Mouse (Mus musculus): Measurements from ENCODE around the gene Samd7. TPM values are rescaled to one million over a fixed set of nuclear protein-coding genes. Genes with fewer than 3 reads are reported as not detected.

Samd7 gene
- polyA plus RNA-seq, 1 experiment from 2014 or later, result not detected

DNA sequence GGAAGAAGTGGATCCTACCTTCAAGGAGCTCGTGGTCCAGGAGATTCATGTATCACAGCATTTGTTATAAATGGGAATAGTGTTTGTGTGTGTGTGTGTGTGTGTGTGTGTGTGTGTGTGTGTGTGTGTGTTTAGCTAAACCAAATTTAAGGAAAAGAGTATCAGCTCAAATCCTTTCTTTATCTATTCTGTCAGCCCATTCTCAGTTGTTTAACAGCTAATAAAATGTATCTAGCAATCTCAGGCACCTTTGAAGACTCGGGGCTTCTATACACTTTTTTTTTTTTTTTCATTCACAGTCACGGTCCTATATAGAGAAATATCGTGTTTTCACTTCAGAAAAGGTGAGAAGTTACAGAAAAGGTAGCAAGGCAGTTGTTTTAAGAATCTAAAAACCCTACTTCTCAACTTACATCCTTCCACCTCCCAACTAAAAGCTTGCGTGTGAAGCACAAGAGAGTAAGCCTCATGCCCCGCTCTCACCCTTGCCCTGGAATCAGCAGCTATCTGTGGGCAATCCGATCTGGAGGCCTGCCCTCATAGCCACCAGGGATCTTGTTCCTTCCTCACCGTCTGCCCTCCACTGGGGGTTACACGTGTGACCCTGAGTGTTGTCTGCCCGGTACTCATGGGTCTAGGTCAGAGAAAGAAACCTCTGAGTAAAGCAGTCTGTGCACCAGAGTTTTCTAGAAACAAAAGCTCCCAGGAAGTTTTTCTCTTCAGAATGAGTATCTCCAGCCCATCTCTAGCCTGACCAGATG is 23.8 kb downstream of the Samd7 start:
- H3K27ac ChIP-seq, result no peak overlapping the region
- DNase-seq (ENCODE audit: extremely low spot score, low spot score), result no peak
- H3K4me3 ChIP-seq, result no peak overlapping the region
- H3K27me3 ChIP-seq (ENCODE audit: poor library complexity, severe bottlenecking), result no peaks in the 10 kb centered on the region
- H3K9me3 ChIP-seq, result no peaks in the 10 kb centered on the region
- no peaks in the 10 kb centered on the region for H3K4me1 ChIP-seq
- WGBS, result 74% methylated on average over 10 of the region's 10 CpGs
- no peaks in the 10 kb centered on the region for H3K36me3 ChIP-seq (replicated peaks)

- Histone ChIP-seq H3K4me1 (no peaks in the 10 kb centered on the region), H3K9me3 (no peaks in the 10 kb centered on the region)
- WGBS, result 95% methylated on average over 1 of the region's 1 CpGs
Observed at GRCm38 (mm10) chr3:30771560-30771959, 25.5 kb downstream of the Samd7 start.

DNA sequence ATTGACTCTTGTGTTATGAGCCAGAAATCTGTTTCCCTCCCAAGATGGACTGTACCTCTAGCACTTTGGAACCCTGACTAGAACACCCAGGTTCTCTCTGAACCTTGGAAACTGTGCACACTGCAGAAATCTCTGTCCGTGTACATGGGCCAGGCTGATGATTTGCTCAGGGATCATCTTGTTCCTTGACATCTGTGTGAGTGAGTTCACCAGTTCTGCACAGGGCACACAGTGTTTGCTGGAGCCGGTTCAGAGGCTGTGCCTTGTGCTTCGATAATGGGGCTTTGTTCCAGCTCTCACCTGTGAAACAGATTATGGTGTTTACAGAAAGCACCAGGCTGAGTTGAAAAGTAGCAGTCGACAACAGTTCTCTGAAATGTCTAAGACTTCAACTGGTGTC is 26.5 kb downstream of the Samd7 start:
- no peaks in the 10 kb centered on the region for H3K4me1 ChIP-seq
- WGBS, result 75% methylated on average over 4 of the region's 4 CpGs
- no peaks in the 10 kb centered on the region for H3K9me3 ChIP-seq
- no peak overlapping the region for H3K4me3 ChIP-seq
- no peaks in the 10 kb centered on the region for H3K27me3 ChIP-seq (ENCODE audit: poor library complexity, severe bottlenecking)
- H3K27ac ChIP-seq, result no peak overlapping the region
- no peaks in the 10 kb centered on the region for H3K36me3 ChIP-seq (replicated peaks)
- DNase-seq (ENCODE audit: extremely low spot score, low spot score), result no peak

More at GRCm38 (mm10) chr3:30771560-30771959, 25.5 kb downstream of the Samd7 start:
- H3K27ac ChIP-seq, result no peak overlapping the region
- H3K4me3 ChIP-seq, result no peak overlapping the region
- DNase-seq (ENCODE audit: extremely low spot score, low spot score), result no peak
- no peaks in the 10 kb centered on the region for H3K36me3 ChIP-seq (replicated peaks)
- H3K27me3 ChIP-seq (ENCODE audit: poor library complexity, severe bottlenecking), result no peaks in the 10 kb centered on the region

DNA sequence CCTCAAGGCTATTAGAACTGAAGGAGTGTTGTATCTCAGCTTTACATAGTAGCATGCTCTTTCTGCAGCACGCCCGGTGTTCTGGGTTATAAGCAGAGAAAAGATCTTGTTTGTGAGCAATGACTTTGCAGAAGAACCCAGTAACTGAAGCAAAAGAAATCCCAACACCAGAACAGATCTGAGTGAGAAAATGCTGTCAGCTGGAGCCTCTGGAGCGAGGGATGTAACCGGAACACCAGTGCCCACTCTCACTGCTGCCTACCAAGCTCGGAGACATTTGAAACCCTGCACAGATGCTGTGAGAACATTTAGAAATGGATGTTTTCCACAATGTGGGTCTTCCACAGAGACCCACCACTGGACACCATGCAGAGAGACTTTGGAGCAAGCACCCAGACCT is 28.6 kb downstream of the Samd7 start:
- 96% methylated on average over 5 of the region's 5 CpGs for WGBS
- DNase-seq (ENCODE audit: extremely low spot score, low spot score), result no peak
- H3K27ac ChIP-seq, result no peak overlapping the region
- no peaks in the 10 kb centered on the region for H3K27me3 ChIP-seq (ENCODE audit: poor library complexity, severe bottlenecking)
- H3K36me3 ChIP-seq (replicated peaks), result no peaks in the 10 kb centered on the region
- no peaks in the 10 kb centered on the region for H3K9me3 ChIP-seq
- H3K4me3 ChIP-seq, result no peak overlapping the region
- no peaks in the 10 kb centered on the region for H3K4me1 ChIP-seq

- Histone ChIP-seq H3K4me1 (no peaks in the 10 kb centered on the region), H3K9me3 (no peaks in the 10 kb centered on the region), H3K27me3 (ENCODE audit: poor library complexity, severe bottlenecking) (no peaks in the 10 kb centered on the region), H3K27ac (no peak overlapping the region), H3K4me3 (no peak overlapping the region), H3K36me3 (replicated peaks) (no peaks in the 10 kb centered on the region)
- WGBS, result 75% methylated on average over 5 of the region's 5 CpGs
- DNase-seq (ENCODE audit: extremely low spot score, low spot score), result no peak
Observed at GRCm38 (mm10) chr3:30777984-30778383, 31.9 kb downstream of the Samd7 start.

DNA sequence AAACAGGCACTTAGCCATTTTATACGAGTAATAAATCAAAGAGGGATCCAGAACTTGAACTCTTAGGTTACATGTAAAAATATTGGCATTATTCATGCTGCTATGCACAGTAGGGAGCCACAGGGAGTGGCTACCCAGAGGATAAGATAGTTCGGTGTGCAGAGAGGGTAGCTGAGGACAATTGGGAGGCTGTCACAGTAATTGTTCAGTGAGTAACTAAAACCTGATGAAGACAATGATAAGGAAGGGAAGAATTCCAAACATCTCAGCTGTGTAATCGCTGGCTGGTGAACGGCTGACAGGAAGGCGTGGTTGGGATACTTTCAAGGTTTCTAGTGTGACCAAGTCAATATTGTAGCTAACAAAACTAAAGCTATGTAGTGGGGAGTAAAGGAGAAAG is 42.4 kb downstream of the Samd7 start:
- no peaks in the 10 kb centered on the region for H3K36me3 ChIP-seq (replicated peaks)
- no peak overlapping the region for H3K4me3 ChIP-seq
- no peaks in the 10 kb centered on the region for H3K27me3 ChIP-seq (ENCODE audit: poor library complexity, severe bottlenecking)
- peaks cover 7% of the 10 kb centered on the region; the same call in 1 of the 2 replicates for H3K4me1 ChIP-seq
- no peak for DNase-seq (ENCODE audit: extremely low spot score, low spot score)
- H3K9me3 ChIP-seq, result no peaks in the 10 kb centered on the region; the same call in 1 of the 2 replicates
- no peak overlapping the region for H3K27ac ChIP-seq
- 34% methylated on average over 5 of the region's 5 CpGs for WGBS

DNA sequence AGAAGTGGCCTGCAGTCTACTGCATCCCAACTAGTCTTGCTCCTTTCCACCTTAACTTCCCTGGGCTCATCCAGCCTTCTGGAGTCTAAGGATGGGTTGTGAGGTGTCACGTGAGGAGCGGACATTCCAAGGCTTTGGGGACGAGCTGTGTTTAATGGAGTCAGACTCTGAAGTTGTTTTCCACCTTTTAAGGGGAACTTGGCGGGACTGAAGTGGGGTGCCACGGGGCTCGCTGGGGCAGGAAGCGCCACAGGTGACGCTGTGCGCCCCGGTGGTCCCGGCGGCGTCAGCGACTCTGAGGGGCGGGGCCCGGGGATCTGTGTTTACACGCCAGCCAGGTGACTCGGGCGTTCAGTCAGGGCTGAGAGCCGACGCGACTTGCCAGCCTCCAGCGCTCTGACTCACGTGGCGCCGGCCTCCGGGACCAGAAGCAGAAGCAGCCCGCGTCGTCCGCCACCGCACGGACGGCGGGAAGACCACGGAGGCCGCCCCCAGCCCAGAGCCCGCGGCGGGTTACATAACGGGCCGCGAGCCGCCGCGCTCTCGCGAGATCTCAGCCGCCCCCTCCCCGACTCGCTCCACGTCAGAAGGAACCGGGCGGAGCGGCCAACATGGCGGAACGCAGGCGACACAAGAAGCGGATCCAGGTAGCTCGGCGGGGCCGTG is 46.8 kb downstream of the Samd7 start, which contains the start of gene Sec62:
Gene Sec62, plus strand, starts transcription at position 139 of the 666 bp plus-strand sequence.
- peak within 1 kb of the TSS; percentile 98 for H3K27ac ChIP-seq
- H3K4me1 ChIP-seq, result peaks cover 17% of the 10 kb centered on the region
- no peaks in the 10 kb centered on the region for H3K36me3 ChIP-seq (replicated peaks)
- WGBS, result under 1% methylated on average over 61 of the region's 62 CpGs
- H3K27me3 ChIP-seq (ENCODE audit: poor library complexity, severe bottlenecking), result no peaks in the 10 kb centered on the region
- peak; percentile 93 for DNase-seq (ENCODE audit: extremely low spot score, low spot score)
- peak within 1 kb of the TSS; percentile 96 for H3K4me3 ChIP-seq
- no peaks in the 10 kb centered on the region; the same call in 1 of the 2 replicates for H3K9me3 ChIP-seq

DNA sequence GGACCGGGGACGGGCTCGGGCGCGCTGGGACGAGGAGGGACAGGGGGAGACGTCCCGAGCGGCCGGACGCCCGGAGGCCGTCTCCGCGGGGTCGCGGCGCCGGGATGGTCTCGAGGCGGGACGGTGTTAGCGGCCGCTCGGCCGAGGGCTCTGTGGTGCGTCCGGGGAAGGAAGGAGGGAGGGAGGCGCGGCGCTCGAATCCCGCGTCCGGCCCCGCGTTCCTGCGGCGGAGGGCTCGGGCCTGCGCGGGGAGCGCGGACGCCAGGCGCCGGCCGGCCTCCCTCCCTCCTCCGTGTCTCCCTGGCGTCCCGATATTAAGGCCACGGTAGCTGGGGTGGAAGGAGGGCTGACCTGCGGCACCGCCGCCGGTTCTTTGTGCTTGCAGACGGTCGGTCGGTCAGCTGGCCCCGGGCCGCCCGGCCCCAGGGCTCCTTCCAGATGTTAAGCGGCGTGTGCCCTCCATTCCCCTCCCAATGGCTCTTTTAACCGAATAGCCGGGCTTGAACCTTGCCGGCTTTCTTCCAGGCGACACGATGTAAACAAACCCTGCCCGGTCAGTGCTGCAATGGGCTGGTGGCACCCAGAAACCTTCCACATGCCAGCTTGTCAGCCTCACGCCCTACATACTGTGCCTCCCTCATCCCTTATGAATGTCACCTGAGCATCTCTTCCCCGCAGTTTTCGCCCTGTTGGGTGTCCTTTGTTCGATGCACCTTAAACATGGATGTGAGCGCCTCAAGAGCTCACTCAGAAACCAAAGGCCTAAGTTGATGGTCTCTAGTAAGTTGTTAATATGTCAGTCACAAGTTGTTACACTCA is 47.5 kb downstream of the Samd7 start:
- WGBS, result under 1% methylated on average over 74 of the region's 75 CpGs
- peaks cover 13% of the 10 kb centered on the region for H3K4me1 ChIP-seq
- peak overlapping the region; percentile 96 for H3K4me3 ChIP-seq
- H3K9me3 ChIP-seq, result no peaks in the 10 kb centered on the region; the same call in 1 of the 2 replicates
- H3K27me3 ChIP-seq (ENCODE audit: poor library complexity, severe bottlenecking), result no peaks in the 10 kb centered on the region
- peak overlapping the region; percentile 98 for H3K27ac ChIP-seq
- peak; percentile 59 for DNase-seq (ENCODE audit: extremely low spot score, low spot score)
- no peaks in the 10 kb centered on the region for H3K36me3 ChIP-seq (replicated peaks)

DNA sequence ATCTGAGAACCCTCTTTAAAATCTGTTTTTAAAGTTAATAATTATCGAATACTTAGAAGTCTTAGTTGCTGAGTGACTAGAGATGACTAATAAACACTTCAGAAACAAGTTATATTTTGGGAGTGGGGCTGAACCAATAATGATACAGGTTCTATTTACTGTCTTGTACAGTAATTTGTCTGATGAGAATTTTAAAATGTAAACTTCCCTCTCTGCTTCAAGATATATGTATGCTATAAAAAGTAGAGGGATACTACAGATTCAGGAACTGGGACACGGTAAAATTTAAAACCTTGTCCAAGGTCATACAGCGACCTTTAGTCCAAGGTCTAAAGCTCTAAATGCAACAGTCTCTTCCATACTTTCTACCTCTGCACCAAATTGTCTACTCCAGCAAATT is 56.1 kb downstream of the Samd7 start:
- peaks cover 77% of the 10 kb centered on the region for H3K36me3 ChIP-seq (replicated peaks)
- no peaks in the 10 kb centered on the region for H3K27me3 ChIP-seq (ENCODE audit: poor library complexity, severe bottlenecking)
- H3K9me3 ChIP-seq, result no peaks in the 10 kb centered on the region
- no peak for DNase-seq (ENCODE audit: extremely low spot score, low spot score)
- H3K27ac ChIP-seq, result no peak overlapping the region
- whole genome bisulfite sequencing, result 95% methylated on average over 3 of the region's 3 CpGs
- H3K4me1 ChIP-seq, result no peaks in the 10 kb centered on the region
- H3K4me3 ChIP-seq, result no peak overlapping the region

DNA sequence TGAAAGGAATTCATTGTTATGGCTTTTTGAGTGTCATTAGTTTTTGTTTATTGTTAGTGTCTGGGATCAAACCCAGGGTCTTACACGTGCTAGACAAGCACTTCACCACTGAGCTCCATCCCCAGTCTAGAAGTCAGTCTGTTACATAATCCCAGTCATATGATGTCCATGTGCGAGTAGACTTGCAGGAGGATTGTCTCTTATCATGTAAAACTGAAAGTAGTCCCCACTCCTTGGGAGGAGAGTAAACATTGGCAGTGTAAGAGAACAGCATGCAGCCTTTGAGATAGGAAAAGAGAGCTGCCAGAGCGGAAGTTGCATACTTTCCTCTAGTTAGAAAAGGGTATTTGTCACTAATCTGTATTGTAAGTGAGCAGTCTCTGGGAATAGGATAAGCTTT is 66.8 kb downstream of the Samd7 start:
- WGBS, result 79% methylated on average over 3 of the region's 3 CpGs
- Histone ChIP-seq H3K9me3 (no peaks in the 10 kb centered on the region), H3K4me1 (no peaks in the 10 kb centered on the region), H3K4me3 (no peak overlapping the region), H3K36me3 (replicated peaks) (peaks cover 90% of the 10 kb centered on the region), H3K27me3 (ENCODE audit: poor library complexity, severe bottlenecking) (no peaks in the 10 kb centered on the region), H3K27ac (no peak overlapping the region)
- DNase-seq (ENCODE audit: extremely low spot score, low spot score), result no peak
